12 mouse cellular contexts compared by ENCODE assay signal in the genomic region with DNA sequence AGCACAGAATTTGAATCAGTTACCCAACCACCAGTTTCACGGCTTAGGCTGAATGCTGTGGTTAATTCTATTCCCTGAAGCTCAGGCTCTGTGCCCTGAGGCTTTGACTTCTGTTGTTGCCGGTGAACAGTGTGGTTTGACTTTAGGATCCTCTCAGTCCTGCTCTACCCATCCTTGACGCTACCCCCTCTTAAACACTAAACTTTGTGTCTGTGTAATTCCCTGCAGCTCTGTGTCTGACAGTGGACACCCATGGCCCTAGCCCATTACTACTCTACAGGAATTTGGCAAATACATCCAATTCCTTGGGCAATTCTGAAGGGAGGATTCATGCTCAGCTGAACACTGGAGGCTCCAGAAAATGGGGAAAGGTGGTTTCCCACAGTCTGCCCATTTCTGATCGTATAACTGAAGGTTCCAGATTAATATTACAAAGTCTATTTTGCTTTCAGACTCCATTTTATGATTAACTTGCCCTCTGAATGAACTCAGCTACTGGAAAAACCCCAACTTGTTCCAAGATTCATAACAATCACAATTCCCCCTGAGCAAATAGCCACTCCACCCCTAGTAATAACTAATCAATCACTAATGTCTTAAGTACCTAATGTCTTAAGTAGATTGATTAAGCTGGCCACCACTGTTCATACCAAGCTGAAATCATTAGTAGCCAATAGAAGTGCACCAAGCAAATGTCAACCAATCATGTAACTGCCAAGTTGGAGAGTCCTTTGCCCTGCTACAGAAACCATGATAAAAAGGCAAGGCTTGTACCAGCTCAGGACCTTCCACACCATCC.
"Had no signal": no experiment of that assay in that cellular context is flagged by ENCODE, and none has a peak within 500 bp of the region (broad histone marks: within the 10 kb centered on the region; RNA-seq: fewer than 3 reads in every experiment).

No protein-coding gene starts in this region.

- H3K27ac ChIP-seq: limb, embryonic 12.5 days; liver, embryonic 14.5 days; midbrain, embryonic 13.5 days had no signal

- H3K27me3 ChIP-seq: limb, embryonic 12.5 days; midbrain, embryonic 13.5 days had no signal

- H3K9me3 ChIP-seq: limb, embryonic 12.5 days; midbrain, embryonic 13.5 days had no signal

- H3K36me3 ChIP-seq: limb, embryonic 12.5 days; midbrain, embryonic 13.5 days had no signal

- ATAC-seq: intestine, embryonic 16.5 days; lung, postnatal 0 days; midbrain, embryonic 13.5 days had no signal

- H3K4me3 ChIP-seq: limb, embryonic 12.5 days; midbrain, embryonic 13.5 days had no signal

- H3K4me1 ChIP-seq: limb, embryonic 12.5 days; midbrain, embryonic 13.5 days had no signal

- DNase-seq: layer of hippocampus, adult 9-11 months; layer of hippocampus, postnatal 36 days; liver; lung, adult 2 months; lung, postnatal 36 days; thymus, adult 18-20 months; thymus, postnatal 14 days had no signal

- H3K9ac ChIP-seq: limb, embryonic 12.5 days; liver, embryonic 14.5 days; midbrain, embryonic 13.5 days had no signal

- H3K4me2 ChIP-seq: limb, embryonic 12.5 days; midbrain, embryonic 13.5 days had no signal
